Mouse (Mus musculus) right cerebral cortex, postnatal 10 days (tissue): ENCODE results near the gene Pdyn.

ENCODE experiments used
- DNase-seq, 2 experiments: peaks; one replicate each; pipeline ENCODE4 v3.0.0; 2021; ENCODE audit warnings: low spot score in 2 of 2

Gene Pdyn

DNA sequence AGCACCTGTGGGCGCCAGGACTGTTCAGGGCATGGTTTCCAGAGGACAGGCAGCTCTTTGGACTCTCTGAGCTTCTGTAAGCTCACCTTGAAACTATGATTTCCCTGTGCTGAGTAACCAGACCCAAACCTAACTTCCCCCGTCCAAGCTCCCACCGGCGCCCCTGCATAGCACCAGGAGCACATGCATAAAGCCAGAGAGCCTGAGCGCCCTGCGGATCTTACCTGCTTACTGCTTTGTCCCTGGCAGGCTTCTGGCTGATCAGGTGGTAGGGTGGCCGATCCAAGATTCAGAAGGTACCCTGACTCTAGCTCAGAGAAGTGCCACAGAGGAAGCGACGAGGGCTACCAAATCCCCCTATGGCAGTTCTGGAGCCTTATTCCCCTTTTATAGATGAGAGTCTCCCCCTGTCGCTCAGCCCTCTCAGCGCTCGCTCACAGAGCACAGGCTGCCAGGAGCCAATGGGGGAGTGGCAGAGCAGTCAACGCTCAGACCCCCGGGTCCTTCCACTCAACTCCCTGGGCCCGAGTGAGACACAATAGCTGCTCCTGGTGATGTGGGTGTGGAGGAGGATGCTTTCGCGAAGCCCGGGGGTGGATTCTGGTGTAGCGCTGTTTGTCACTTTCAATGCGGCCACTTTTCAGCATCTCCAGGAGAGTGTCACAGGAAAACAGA is at the start of gene Pdyn:
Gene Pdyn (minus strand): TSS at position 361 of the 675 bp plus-strand sequence.
- peak; percentile 38 to 48 for DNase-seq

DNA sequence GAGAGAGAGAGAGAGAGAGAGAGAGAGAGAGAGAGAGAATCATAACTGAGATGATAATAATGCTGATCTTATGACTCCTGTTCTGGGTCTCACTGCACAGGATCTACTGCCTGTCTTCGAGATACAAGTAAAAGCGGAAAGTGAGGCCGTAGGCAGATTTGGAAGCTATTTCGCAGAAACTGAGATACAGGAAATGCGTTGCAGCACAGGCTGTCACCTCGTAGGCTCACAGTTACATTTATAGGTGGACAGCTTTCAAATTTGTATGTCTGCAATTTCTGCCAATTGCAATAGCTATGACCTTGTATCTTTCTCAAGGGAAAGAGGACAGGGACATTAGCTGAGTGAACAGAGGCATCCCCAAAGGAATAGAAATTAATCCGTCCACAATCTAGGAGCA is 42.4 kb upstream of the Pdyn start:
- peak in 1 of 2 experiments; percentile 20 for DNase-seq

- DNase-seq = peak; percentile 28 to 57
Measured at GRCm38 (mm10) chr2:129740515-129740914, 40.9 kb upstream of the Pdyn start.

DNA sequence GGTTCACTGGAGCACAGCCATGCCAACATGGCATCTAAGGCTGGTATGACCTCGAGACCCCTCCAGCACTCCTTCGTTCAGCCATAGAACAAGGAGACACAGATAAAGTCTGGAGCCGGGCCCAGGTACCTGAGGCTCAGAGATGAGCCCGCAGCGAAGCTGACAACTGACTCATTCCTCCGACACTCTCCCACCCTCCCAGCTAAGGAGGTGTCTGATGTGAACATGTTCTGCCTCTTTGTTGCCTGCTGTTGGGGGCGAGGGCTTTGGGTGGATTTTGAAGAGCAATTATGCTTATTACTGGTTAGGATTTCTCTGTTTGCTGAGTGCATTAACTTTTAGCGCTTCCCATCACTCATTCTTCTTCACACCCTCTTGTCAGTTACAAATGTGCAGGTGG is 34.4 kb upstream of the Pdyn start:
- DNase-seq = peak; percentile 30 to 32

DNA sequence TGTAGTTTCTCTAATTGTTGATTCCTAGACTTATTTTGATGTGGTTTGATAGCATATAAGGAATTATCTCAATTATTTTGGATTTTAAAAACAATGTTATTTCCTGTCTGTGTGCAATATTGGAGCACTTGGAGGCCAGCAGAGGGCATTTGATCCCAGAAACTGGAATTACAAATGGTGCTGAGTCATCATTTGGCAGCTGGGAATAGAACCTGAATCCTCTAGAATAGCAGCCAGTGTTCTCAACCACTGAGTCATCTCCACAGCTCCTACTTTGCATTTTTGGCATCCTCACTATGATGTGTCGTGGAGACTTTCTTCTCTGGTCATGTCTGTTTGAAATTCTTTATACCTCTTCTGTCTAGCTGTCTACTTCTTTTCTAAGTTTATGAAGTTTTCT is 30.0 kb upstream of the Pdyn start:
- no peak for DNase-seq

GRCm38 (mm10) chr2:129715671-129716070 is 16.0 kb upstream of the Pdyn start:
- DNase-seq = peak in 1 of 2 experiments; percentile 41

- no peak for DNase-seq
Measured at GRCm38 (mm10) chr2:129713026-129713544, 13.4 kb upstream of the Pdyn start.

GRCm38 (mm10) chr2:129696059-129696458 is 3.6 kb downstream of the Pdyn start:
- peak in 1 of 2 experiments; percentile 58 for DNase-seq

GRCm38 (mm10) chr2:129694303-129694702 is 5.3 kb downstream of the Pdyn start:
- no peak for DNase-seq

DNA sequence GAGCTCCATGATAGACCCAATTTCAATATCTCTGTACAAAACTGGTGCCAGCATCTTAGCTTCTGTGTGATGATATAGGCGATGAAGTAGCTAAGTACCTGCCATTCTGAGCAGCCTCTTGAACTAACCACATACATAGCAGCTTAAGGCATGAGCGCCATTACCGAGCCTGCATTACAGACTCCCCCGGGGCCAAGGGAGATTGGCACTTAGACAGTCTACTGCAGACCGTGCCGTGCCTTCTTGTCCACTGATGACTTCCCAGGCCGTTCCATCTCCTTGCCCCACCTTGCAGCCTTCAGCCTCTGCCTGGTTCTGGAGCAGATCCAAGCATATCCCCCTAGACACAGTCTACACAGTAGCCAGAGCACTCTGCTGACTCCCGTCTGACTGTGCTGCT is 7.0 kb downstream of the Pdyn start:
- no peak for DNase-seq

DNA sequence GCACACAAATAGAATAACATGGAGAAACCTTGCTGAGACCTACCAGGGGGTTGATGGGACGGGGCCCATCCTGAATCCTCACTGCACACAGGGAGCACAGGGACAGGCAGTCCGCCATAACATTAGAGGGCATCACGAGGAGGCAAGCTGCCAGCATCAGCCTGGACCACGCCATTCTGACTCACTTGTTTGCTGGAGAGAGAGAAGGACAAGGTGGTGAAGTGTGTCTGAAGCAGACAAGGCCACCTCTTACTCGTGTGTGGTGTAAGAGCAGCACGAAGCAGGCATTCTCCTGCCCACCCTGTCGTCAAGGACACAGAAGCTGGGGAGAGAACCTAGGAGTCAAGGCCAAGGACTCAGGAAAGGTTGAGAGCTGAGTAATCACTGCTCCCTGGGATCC is 9.9 kb downstream of the Pdyn start:
- no peak for DNase-seq

GRCm38 (mm10) chr2:129688036-129688625 is 11.5 kb downstream of the Pdyn start:
- DNase-seq = peak; percentile 41 to 44

DNA sequence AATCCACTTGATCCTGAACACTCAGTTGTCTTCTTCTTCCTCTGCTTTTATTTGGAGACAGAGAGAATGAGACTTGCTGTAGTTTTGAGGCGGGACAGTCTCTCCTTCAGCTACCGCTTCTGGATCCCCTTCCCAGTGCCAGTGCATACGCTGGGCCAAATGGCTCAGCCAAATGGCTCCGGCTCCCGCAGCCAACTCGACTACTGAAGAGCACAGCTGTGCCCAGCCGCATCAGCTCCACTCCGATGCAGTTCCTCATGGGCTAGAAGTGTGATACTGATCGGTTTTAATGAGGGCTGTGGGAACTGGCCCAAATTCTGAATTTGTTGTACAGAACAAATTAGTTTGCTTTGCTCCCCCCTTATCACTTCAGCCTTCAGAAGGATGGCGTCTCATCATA is 12.7 kb downstream of the Pdyn start:
- peak; percentile 63 to 65 for DNase-seq

DNA sequence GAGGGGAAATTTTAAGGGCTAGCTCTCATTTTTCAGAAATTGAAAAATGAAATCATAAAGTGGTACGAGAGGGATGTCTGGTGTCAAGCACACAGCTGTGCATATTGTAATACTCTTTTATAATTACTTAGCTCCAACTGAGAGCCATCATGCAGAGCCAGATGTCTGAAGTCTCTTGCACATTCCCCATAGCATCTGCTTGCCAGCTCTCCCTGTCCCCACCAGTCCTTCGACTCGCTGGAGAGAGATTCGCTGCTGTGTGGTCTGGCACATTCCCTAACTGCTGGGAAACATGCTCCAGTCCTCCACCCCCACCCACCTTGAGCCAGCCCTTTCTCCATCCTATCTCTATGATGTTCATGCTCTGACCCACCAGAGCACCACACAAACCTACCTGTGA is 15.6 kb downstream of the Pdyn start:
- DNase-seq = no peak

- DNase-seq = no peak
Measured at GRCm38 (mm10) chr2:129680236-129680635, 19.4 kb downstream of the Pdyn start.

DNA sequence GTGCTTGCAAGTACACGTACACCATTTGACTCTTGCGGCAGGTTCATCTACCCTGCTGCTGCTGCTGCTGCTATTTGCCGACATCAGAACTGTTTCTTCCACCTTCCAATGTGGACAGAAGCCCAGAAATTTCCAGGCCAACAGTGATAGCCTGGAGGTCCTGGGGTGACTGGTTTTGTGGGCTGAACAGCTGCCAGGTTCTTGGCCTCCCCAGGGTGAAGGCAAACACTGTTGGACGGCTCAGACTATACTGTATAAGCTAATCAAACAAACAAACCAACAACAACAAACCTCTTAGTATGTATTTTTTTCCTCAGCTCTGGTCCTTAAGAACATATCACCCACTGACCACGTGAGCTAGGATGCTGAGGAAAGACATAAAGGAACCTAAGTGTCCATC is 20.6 kb downstream of the Pdyn start:
- no peak for DNase-seq

DNA sequence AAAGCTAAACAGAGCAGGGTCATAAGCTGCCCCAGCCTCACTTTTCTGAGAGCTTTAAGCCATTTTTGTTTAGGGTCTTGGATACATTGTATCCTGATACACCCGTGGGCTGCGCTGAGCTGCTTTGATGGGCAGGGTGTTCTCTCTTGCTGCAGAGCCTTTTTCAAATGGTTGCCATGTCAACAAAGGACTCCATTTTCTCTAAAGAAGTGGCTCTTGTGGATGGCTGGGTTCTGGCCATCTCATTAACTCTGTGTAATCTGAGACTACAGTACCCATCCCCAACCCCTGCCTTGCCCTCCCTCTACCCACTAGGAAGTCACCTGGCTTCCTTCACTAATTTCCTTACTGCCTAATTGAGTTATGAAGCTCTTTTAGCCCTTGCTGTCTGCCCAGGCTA is 22.0 kb downstream of the Pdyn start:
- DNase-seq = peak; percentile 46 to 52

DNA sequence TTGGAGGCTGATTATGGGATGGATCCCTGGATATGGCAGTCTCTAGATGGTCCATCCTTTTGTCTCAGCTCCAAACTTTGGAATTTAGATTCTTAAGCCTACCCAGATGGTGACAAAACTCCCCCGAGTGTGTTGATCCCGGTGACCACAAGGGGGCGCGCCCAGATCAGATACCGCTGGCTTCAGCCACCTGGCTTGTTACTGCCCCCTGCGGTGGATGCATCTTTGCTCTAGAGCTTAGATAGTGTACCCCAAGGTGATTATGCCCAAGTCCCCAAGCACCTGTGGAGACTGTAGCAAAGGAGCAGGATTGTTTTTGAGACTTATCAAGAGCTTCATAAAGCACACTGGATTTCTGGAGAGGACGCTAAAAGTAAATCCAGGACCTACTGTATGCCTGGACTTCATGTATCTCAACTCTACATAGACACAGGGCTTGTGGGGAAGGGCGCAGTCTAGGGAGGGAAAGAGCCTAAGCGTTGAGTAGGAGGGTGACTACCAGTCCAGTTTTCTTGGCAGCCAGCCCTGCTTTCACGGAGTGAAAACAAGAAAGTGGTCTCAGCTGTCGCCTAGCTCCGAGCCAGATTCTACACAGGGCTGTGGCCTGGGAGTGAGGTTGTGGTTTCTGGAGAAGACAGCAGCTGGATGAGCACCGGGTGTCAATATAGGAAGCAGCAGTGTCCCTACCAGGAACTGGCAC is 24.6 kb downstream of the Pdyn start:
- peak; percentile 70 to 86 for DNase-seq

- DNase-seq = no peak
Measured at GRCm38 (mm10) chr2:129671911-129672310, 27.7 kb downstream of the Pdyn start.

DNA sequence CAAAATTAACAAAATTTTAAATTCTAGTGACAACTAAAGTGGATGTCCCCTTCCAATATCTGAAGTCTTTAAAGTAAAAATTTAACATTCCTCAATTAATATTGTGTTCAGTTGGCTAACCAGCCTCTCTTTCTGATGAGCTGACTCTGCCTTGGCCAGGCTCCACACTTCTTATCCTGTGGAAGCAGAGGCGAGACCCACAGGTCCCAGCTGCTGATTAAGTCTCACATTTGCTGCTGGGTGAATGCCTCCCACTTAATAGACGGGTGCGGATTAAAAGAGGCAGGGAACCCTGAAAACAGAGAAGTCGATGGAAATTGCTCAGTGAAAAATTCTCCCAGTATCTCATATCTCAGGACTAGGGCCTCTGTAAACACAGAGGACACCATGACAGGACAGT is 37.2 kb downstream of the Pdyn start:
- no peak for DNase-seq

GRCm38 (mm10) chr2:129660020-129660419 is 39.6 kb downstream of the Pdyn start:
- DNase-seq = peak in 1 of 2 experiments; percentile 33

DNA sequence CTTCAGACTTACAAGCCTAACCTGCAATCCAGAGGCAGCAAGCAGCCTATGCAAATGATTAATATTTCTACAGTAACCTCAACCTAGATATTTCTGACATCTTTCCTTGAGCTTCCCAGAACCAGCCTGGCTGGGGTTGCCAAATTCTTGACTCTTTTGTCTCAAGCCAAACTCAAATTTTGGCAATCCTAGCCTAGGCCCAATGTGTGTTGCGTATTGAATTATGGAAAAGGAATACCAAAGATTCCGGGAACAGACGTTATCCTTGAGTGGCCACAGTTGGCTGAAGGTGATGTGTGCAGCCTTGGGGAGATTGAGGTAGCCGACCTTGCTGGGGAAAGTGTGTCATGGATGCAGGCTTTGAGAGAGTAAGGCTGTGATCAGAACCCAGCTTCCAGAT is 40.8 kb downstream of the Pdyn start:
- DNase-seq = no peak

- DNase-seq = no peak
Measured at GRCm38 (mm10) chr2:129655033-129655432, 44.6 kb downstream of the Pdyn start.
